Mouse (Mus musculus) G1E (cell line): ENCODE measurements around the gene Ppp2r5c.

Source experiments
- CTCF ChIP-seq: IDR thresholded peaks from 2 replicates; pipeline ENCODE4 v1.5.1; 2012; ENCODE audit warnings: low read depth, low read length, inconsistent platforms, mixed read lengths
- GATA1 ChIP-seq: IDR thresholded peaks from 2 replicates; pipeline ENCODE4 v1.6.1; 2012; ENCODE audit warnings: borderline replicate concordance, low read length, inconsistent platforms, mixed read lengths
- POLR2AphosphoS5 ChIP-seq: IDR thresholded peaks from 2 replicates; pipeline ENCODE4 v1.6.1; 2012; ENCODE audit warnings: low read depth, low read length, inconsistent platforms; ENCODE audit not compliant: insufficient replicate concordance
- TAL1 ChIP-seq: conservative IDR thresholded peaks from 2 replicates; pipeline ENCODE4 v1.6.1; 2012; ENCODE audit warnings: low read depth, low read length, inconsistent platforms, mixed read lengths

GRCm38 (mm10) chr12:110558175-110558574 lies 111.3 kb downstream of the Ppp2r5c start:
- TF ChIP-seq CTCF, result no peak
- no peak for TF ChIP-seq POLR2AphosphoS5
- TF ChIP-seq TAL1, result no peak
- no peak for TF ChIP-seq GATA1
